Mouse (Mus musculus) CH12.LX (cell line): Measurements from ENCODE around the gene Dnmt3l. TPM values are rescaled to one million over a fixed set of nuclear protein-coding genes. Genes with fewer than 3 reads are reported as not detected.

Experiments used
- DNase-seq: peaks from one replicate; pipeline ENCODE4 v3.0.0-alpha.2; 2013; ENCODE audit errors: extremely low read depth
- H3K27ac ChIP-seq: 2 replicates; pipeline ENCODE4 v1.5.1; 2012; ENCODE audit warnings: low read depth, mild to moderate bottlenecking, control low read depth, moderate library complexity; ENCODE audit not compliant: insufficient read depth
- H3K27me3 ChIP-seq: replicated peaks from 2 replicates; pipeline ENCODE3; 2012; ENCODE audit warnings: inconsistent platforms
- H3K36me3 ChIP-seq, 2 experiments: replicated peaks in 1 of 2; 2 replicates each; pipeline versions ENCODE3 to v1.6.1; 2012; ENCODE audit warnings: inconsistent platforms in 1 of 2, low read length in 1 of 2, mild to moderate bottlenecking in 1 of 2, mixed read lengths in 1 of 2, moderate library complexity in 1 of 2; ENCODE audit not compliant: control insufficient read depth in 1 of 2, insufficient read depth in 1 of 2
- H3K4me1 ChIP-seq, 2 experiments: 2 replicates each; pipeline ENCODE4 v1.6.1; 2012; ENCODE audit warnings: inconsistent platforms in 1 of 2, moderate library complexity in 1 of 2; ENCODE audit not compliant: insufficient read depth in 2 of 2, control insufficient read depth in 1 of 2
- H3K4me2 ChIP-seq: 2 replicates; pipeline ENCODE4 v1.6.1; 2012; ENCODE audit warnings: low read depth, mild to moderate bottlenecking, control low read depth; ENCODE audit not compliant: poor library complexity, insufficient read depth, severe bottlenecking
- H3K4me3 ChIP-seq, 3 experiments: fragments of 150-350 bp in 1 of 3; sonication (generic) in 1 of 3; replicated peaks in 1 of 3; 2 replicates each; pipeline versions ENCODE3 to v1.5.1; 2011 to 2012; ENCODE audit warnings: low read depth in 2 of 3, low read length in 2 of 3, mild to moderate bottlenecking in 2 of 3, moderate library complexity in 2 of 3, control low read depth in 1 of 3, improper control_type of control experiment in 1 of 3, inconsistent platforms in 1 of 3, mixed read lengths in 1 of 3; ENCODE audit not compliant: poor library complexity in 1 of 3
- H3K79me2 ChIP-seq: replicated peaks from 2 replicates; pipeline ENCODE4 v1.6.1; 2012; ENCODE audit warnings: mild to moderate bottlenecking, moderate library complexity; ENCODE audit not compliant: control insufficient read depth, poor library complexity, insufficient read depth, severe bottlenecking; ENCODE audit errors: extremely low read depth
- H3K9ac ChIP-seq: 2 replicates; pipeline ENCODE4 v1.6.1; 2012; ENCODE audit warnings: low read depth, mild to moderate bottlenecking, control low read depth, moderate library complexity; ENCODE audit not compliant: insufficient read depth
- H3K9me3 ChIP-seq: replicated peaks from 2 replicates; pipeline ENCODE3; 2012; ENCODE audit warnings: low read length, inconsistent platforms, mixed read lengths
- BHLHE40 ChIP-seq: IDR thresholded peaks from 2 replicates; pipeline ENCODE4 v1.6.1; 2011; ENCODE audit warnings: mild to moderate bottlenecking, low read depth, low read length, improper control_type of control experiment
- CTCF ChIP-seq, 2 experiments: IDR thresholded peaks in 1 of 2; conservative IDR thresholded peaks in 1 of 2; 2 replicates each; pipeline ENCODE4 v1.5.1; 2011 to 2012; ENCODE audit warnings: low read depth in 2 of 2, low read length in 2 of 2, improper control_type of control experiment in 1 of 2, inconsistent platforms in 1 of 2, mild to moderate bottlenecking in 1 of 2, moderate library complexity in 1 of 2
- E2F4 ChIP-seq: IDR thresholded peaks from 2 replicates; pipeline ENCODE4 v1.6.1; 2011; ENCODE audit warnings: low read depth, low read length, improper control_type of control experiment; ENCODE audit not compliant: insufficient replicate concordance
- ELF1 ChIP-seq: IDR thresholded peaks from 2 replicates; pipeline ENCODE4 v1.6.1; 2014; ENCODE audit warnings: low read depth, mild to moderate bottlenecking, inconsistent platforms, low read length, improper control_type of control experiment
- HCFC1 ChIP-seq: IDR thresholded peaks from 2 replicates; pipeline ENCODE4 v1.6.1; 2012; ENCODE audit warnings: low read depth, mild to moderate bottlenecking, inconsistent platforms, low read length, improper control_type of control experiment
- IRF4 ChIP-seq: IDR thresholded peaks from 2 replicates; pipeline ENCODE4 v1.6.1; 2014; ENCODE audit warnings: low read depth, mild to moderate bottlenecking, inconsistent platforms, low read length, improper control_type of control experiment
- JUN ChIP-seq: IDR thresholded peaks from 2 replicates; pipeline ENCODE4 v1.6.1; 2011; ENCODE audit warnings: low read depth, mild to moderate bottlenecking, low read length, improper control_type of control experiment, moderate library complexity; ENCODE audit not compliant: insufficient read depth
- KAT2A ChIP-seq: IDR thresholded peaks from 2 replicates; pipeline ENCODE4 v1.6.1; 2012; ENCODE audit warnings: low read length, improper control_type of control experiment, inconsistent platforms; ENCODE audit not compliant: insufficient replicate concordance
- MAFK ChIP-seq: IDR thresholded peaks from 2 replicates; pipeline ENCODE4 v1.6.1; 2011; ENCODE audit warnings: low read length, improper control_type of control experiment; ENCODE audit not compliant: insufficient replicate concordance
- MAX ChIP-seq: IDR thresholded peaks from 2 replicates; pipeline ENCODE4 v1.6.1; 2011; ENCODE audit warnings: low read length, improper control_type of control experiment
- MEF2A ChIP-seq: IDR thresholded peaks from 2 replicates; pipeline ENCODE4 v1.6.1; 2014; ENCODE audit warnings: low read depth, mild to moderate bottlenecking, inconsistent platforms, low read length, improper control_type of control experiment, borderline replicate concordance
- MYC ChIP-seq: IDR thresholded peaks from 2 replicates; pipeline ENCODE4 v1.6.1; 2011; ENCODE audit warnings: low read depth, mild to moderate bottlenecking, improper control_type of control experiment, low read length
- NRF1 ChIP-seq: IDR thresholded peaks from 2 replicates; pipeline ENCODE4 v1.6.1; 2014; ENCODE audit warnings: low read depth, mild to moderate bottlenecking, inconsistent platforms, low read length, improper control_type of control experiment, moderate library complexity
- PAX5 ChIP-seq: IDR thresholded peaks from 2 replicates; pipeline ENCODE4 v1.6.1; 2012; ENCODE audit warnings: low read length, inconsistent platforms, mixed read lengths
- POLR2AphosphoS2 ChIP-seq: IDR thresholded peaks from 2 replicates; pipeline ENCODE4 v1.6.1; 2011; ENCODE audit warnings: low read depth, low read length, improper control_type of control experiment
- SIN3A ChIP-seq: IDR thresholded peaks from 2 replicates; pipeline ENCODE4 v1.6.1; 2012; ENCODE audit warnings: low read length, improper control_type of control experiment, inconsistent platforms
- UBTF ChIP-seq: IDR thresholded peaks from 2 replicates; pipeline ENCODE4 v1.6.1; 2012; ENCODE audit warnings: low read depth, mild to moderate bottlenecking, inconsistent platforms, low read length, improper control_type of control experiment, moderate library complexity
- USF1 ChIP-seq: IDR thresholded peaks from 2 replicates; pipeline ENCODE4 v1.6.1; 2014; ENCODE audit warnings: low read depth, mild to moderate bottlenecking, inconsistent platforms, low read length, improper control_type of control experiment
- ZKSCAN1 ChIP-seq: IDR thresholded peaks from 2 replicates; pipeline ENCODE4 v1.6.1; 2012; ENCODE audit warnings: low read depth, inconsistent platforms, low read length, improper control_type of control experiment, borderline replicate concordance
- ZMIZ1 ChIP-seq: IDR thresholded peaks from 2 replicates; pipeline ENCODE4 v1.6.1; 2012; ENCODE audit warnings: low read depth, mild to moderate bottlenecking, inconsistent platforms, low read length, improper control_type of control experiment
- dilution Hi-C: fragments of 300-500 bp; cut with MboI; formaldehyde crosslinking; loops from 2 replicates; pipeline ENCODE4 v1.14.3; 2020; ENCODE audit warnings: low sequenced_read_pairs; ENCODE audit not compliant: extremely low pct_unique_long_range_greater_than_20kb, extremely low pct_ligation_motif_present
- in situ Hi-C: fragments of 300-500 bp; cut with MboI; formaldehyde crosslinking; loops from 3 replicates; pipeline ENCODE4 v1.14.3; 2019; ENCODE audit warnings: low sequenced_read_pairs, low pct_ligation_motif_present, low pct_unique_long_range_greater_than_20kb, mixed read lengths
- polyA plus RNA-seq: library from polyadenylated mRNA; unstranded; fragments of >175 nt; gene quantifications from 2 replicates; pipeline ENCODE4 v1.2.1, GENCODE M21; 2012; ENCODE audit warnings: low read depth; ENCODE audit not compliant: insufficient read length
- total RNA-seq, 2 experiments: library from RNA; depleted of rRNA; stranded (reverse); fragments of 300-350 nt in 1 of 2; fragments of >200 nt in 1 of 2; gene quantifications; 2 replicates each; pipeline ENCODE4 v1.2.3; 2012 to 2014

Gene Dnmt3l
- total and polyA plus RNA-seq, 3 experiments = 0.21 to 0.23 TPM; not detected in 1

GRCm38 (mm10) chr10:78067226-78067625 lies 25.5 kb downstream of the Dnmt3l start:
- H3K79me2 ChIP-seq = no peaks in the 10 kb centered on the region
- H3K36me3 ChIP-seq = peaks cover 0 to 7% of the 10 kb centered on the region in 2 experiments
- H3K4me3 ChIP-seq = no peak overlapping the region
- in situ Hi-C loops = no loop called here
- H3K4me2 ChIP-seq = no peak overlapping the region
- TF ChIP-seq CTCF (conservative IDR thresholded peaks at IDR 0.05 in 1 of 2, IDR thresholded peaks at IDR 0.05 in 1 of 2; ENCODE audit: low read depth in 2 of 2, low read length in 2 of 2) (0 out of 4 replicates have a peak, but pooled peaks of 1 of the 2 experiments have one; percentile 9), E2F4 (no peak)
- TF ChIP-seq, all 38 proteins: peak for 1
- no peak for DNase-seq
- Histone ChIP-seq H3K9ac (no peak overlapping the region), H3K27me3 (peaks cover 54% of the 10 kb centered on the region), H3K4me1 (peaks cover 22 to 32% of the 10 kb centered on the region in 2 experiments), H3K27ac (no peak overlapping the region), H3K9me3 (no peaks in the 10 kb centered on the region)
- dilution Hi-C loops = no loop called here

DNA sequence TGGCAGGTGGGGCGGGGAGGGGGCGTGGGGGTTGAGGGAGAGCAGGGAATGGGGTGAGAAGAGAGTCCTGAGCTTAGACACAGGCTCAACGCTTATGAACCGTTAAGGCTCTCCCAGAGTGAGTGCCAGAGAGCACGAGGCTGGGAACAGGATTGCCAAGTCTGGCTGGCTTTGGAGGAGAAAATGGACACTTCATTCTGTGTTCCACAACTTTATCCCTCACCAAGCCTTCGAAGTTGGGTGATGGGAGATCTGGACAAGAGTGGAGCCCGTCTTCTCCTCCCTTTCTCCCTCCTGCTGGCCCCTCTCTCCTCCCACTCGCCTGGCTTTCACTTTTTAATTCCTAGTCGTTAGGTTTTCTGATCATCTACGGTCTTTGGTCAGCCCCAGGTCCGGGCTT lies 26.8 kb downstream of the Dnmt3l start:
- no peak overlapping the region for H3K27ac ChIP-seq
- no peak overlapping the region for H3K9ac ChIP-seq
- H3K4me1 ChIP-seq = peaks cover 14 to 24% of the 10 kb centered on the region in 2 experiments
- peak overlapping the region; percentile 91 for H3K4me2 ChIP-seq
- no peak for DNase-seq
- no peak for TF ChIP-seq USF1
- TF ChIP-seq MAFK = no peak
- no peak for TF ChIP-seq KAT2A
- no peak for TF ChIP-seq CTCF (conservative IDR thresholded peaks at IDR 0.05 in 1 of 2, IDR thresholded peaks at IDR 0.05 in 1 of 2; ENCODE audit: low read depth in 2 of 2, low read length in 2 of 2)
- TF ChIP-seq SIN3A = no peak
- TF ChIP-seq ZKSCAN1 = no peak
- TF ChIP-seq E2F4 = no peak
- TF ChIP-seq MAX = no peak
- TF ChIP-seq PAX5 = no peak
- TF ChIP-seq MEF2A = no peak
- TF ChIP-seq POLR2AphosphoS2 = no peak
- no peak for TF ChIP-seq NRF1
- TF ChIP-seq MYC = no peak
- TF ChIP-seq BHLHE40 = no peak
- no peak for TF ChIP-seq ELF1
- no peak for TF ChIP-seq IRF4
- no peak for TF ChIP-seq JUN
- TF ChIP-seq ZMIZ1 = no peak
- TF ChIP-seq UBTF = no peak
- no peak for TF ChIP-seq HCFC1
- in situ Hi-C loops (no loop called here), dilution Hi-C loops (no loop called here)
- H3K27me3 ChIP-seq = peaks cover 55% of the 10 kb centered on the region
- no peaks in the 10 kb centered on the region for H3K9me3 ChIP-seq
- no peaks in the 10 kb centered on the region for H3K79me2 ChIP-seq
- no peak overlapping the region for H3K4me3 ChIP-seq
- peaks cover 0 to 20% of the 10 kb centered on the region in 2 experiments for H3K36me3 ChIP-seq
